Mouse (Mus musculus) CD4-positive helper T cell, adult 2 months (primary cell): ENCODE data around the gene Hipk1.
"Not testable (repeated sequence)": the region's sequence is repeated elsewhere in the genome, so short reads cannot be mapped to it uniquely, and the experiment has no call there.

Experiments used
- DNase-seq: peaks from one replicate; pipeline ENCODE4 v3.0.0-alpha.2; 2012; ENCODE audit warnings: low read depth, missing footprints, low spot score

The Hipk1 gene

DNA sequence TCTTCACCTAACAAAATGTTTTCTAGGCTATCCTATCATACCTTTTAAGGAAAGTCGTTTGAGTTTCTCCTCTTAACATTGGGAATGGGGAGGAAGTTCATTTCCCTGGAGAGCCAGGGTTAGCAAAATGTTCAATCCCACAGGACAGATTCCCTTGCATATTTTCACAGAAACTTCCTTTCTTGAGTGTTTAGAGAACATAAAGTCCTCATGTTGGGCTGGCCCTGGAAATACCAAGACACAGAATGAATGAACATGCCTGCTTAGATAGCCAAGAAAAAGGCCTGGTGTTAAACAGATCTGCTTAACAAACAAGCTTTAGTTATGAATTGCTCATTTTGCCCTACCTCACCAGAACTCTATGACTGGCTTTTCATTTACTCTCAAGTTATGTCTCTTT lies 1.2 kb upstream of the Hipk1 start:
- no peak for DNase-seq

- not testable (repeated sequence) for DNase-seq
Measured at GRCm38 (mm10) chr3:103792111-103792406, 696 bp upstream of the Hipk1 start.

DNA sequence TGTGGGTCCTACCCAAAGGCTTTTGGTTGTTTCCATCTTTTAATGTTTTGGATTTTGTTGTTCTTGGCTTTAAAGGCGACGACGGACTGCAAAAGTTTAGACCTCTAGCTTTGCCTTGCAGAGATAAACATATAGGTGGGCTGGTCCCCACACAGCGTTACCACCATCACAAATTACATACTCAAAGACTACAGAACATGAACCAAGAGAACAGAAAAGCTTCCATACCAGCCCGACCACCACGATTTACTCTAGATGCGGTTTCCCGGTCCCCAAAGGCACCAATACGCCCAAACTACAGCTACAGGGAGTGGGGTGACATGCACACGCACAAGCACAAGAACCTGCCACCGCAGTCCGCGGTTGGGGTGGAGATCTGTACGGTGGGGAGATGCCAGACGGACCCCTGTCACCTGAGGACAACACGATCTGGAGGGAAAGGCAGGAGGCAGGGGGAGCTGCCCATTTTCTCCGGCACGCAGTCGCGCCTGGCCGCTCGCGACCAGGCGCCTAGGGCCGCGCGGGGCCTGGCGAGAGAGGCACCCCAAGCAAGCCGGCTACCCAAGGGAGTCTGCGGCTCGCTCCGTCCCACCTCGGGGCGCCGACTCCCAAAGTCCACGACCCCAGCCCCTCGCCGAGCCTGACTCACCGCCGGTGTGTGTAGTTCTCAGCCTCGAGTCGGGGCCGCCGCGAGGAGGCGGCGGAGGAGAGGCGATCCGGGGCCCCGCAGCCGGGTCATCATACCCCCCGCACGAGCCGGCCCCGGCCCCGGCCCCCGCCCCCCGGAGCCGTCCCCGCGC lies 817 bp downstream of the Hipk1 start:
- peak; percentile 67 for DNase-seq

DNA sequence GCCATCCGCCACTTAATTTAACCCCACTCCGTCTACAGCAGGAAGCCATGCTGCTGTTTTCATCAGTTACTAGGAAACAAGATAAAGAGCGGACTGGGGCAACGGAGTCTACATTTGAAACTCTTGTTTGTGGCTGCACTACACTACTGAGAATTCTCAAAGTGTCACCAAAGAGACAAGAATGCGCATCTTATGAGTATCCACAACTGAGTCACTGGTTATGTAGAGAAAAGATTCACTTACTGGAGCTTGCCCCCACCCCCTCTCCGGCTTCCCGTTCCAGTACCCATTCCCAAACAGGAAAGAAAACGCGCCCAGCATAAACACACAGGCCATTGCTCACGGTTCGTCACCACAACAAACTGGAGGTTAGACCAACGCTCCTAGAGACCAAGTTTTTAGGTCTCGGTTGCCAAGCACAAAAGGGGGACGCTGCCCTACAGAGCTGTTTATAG lies 1.4 kb downstream of the Hipk1 start:
- DNase-seq: peak; percentile 81

DNA sequence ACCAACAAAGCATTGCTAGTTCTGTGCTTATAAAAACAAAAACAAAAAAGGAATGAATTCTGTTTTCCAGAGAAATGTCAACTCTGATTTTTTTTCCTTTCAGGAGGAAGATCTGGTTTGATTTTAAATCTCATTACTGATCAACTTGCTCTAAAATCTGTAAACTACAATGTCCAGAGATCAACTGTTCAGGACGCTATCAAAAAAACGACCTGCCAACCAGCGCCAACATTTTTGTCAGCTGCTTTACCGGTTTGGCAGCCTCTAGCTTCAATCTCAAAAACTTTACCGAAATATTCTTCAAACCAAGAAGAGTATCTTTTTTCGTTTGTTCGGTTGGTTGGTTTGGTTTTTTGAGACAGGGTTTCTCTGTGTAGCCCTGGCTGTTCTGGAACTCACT lies 2.3 kb downstream of the Hipk1 start:
- no peak for DNase-seq

DNA sequence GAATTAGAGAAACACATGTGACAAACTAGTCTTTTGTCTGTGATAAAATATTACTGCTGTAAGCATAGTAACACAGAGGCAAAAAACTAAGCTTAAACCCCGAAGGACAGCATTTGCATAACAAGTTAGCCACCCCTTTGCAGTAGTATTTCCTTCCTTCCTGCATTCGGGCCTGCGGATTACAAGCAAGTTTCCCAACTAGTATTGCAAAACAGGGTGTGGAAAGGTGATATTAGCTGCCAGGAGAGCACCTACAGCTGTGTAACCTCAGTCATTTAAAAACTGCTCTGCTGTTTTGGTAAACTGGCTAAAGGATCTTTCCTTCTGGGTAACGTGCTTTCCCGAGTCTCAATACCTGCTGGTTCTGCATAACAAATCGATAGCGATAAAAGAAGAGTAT lies 4.1 kb downstream of the Hipk1 start:
- no peak for DNase-seq

DNA sequence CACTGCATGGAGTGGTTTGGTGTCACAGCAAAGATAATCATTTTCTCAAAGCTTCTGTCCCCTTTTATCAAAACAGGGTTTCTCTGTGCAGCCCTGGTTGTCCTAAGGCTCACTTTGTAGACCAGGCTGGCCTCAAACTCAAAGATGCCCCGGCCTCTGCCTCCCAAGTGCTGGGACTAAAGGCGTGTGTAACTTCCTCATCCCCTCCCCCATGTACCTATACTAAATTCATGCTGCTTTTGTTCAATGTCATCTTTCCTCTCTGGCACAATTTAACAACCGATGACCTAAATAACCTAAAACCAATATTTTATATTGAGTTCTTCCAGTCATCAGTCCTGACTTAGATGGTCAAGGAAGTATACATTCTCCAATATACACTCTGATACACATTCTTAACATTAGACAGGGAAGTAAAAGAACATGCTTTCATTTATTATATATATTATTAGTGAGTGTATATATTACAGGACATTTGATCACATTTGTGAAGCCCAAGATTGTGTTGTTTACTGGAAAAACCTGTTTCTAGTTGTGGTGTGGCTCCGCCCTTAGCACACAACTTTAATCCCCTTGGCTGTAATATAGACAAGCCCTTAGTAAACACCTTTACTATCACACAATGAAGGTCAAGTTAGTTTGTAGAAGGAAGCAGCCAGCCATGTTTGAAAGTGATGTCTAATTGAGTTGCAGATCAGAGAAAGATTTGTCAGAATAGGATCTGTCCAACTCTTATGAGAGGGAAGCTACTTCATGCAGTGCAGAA lies 8.3 kb downstream of the Hipk1 start:
- DNase-seq: no peak

DNA sequence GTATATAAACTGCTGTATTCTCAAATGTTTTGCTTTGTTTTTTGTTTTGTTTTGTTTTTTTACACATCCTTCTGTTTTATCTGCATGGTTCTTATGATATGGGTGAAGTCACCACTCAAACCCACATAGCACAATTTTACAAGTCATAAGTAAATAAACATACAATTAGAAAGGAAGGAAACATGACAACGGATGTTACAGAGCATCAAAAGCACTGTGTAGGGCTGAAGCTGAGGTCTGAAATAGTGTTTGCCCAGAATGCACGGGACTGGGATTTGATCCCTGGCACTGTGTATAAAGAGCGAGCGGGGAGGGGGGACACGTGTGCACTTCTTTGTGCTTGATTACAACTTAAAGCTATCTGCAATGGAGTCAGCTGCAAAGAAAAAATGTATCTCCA lies 10.6 kb downstream of the Hipk1 start:
- DNase-seq: peak; percentile 32

DNA sequence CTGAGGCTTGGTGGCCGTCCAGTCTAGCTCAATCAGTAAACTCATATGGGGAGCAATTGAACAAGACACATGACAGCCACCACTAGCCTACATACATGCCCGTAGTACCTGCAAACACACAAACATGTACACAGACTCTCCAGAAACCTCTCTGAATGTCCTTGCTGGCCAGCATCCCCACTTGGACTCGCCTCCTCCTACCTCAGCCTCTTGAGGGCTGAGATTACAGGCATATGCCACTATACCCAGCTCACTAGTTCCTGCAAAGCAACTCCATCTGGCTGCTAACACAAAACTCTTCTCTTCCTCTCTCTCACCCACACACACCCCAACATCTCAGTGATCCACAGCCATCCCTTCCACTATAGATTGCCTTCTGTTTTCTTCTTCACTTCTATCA lies 11.1 kb downstream of the Hipk1 start:
- peak; percentile 19 for DNase-seq

DNA sequence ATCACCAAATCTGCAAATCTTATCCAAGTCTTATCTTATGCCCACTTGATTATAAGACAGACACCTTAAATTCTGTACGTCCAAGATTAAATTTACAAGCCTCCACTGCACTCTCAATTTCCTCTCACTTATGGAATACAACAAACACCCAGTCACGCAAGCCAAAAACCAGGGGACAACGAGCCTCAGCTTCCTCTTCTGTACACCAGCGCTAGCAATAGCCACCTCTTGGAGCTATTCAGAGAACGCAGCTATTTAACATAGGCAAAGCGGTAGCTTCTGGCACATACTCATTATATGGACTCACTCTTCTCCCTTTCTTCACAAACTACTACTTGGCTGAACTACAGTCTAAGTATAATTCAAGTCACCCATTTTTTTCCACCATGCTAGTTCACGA lies 12.2 kb downstream of the Hipk1 start:
- no peak for DNase-seq

DNA sequence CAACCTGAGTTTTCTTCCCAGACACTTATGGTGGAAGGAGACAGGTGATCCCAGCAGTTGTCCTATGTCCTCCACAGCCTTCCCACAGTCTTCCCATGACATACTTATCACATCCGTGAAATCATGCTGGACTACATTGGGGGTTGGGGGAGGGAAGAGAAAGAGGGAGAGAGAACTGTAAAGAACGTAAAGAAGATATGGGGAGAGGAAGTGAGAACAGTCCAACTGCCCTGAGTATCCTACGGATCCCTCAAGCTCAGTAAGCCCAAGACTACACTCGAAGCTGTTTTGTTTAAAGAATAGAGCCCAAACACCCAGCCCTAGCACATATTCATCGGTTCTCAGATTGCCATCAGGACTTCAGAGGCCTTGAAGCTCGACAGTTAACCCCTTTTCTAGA lies 12.7 kb downstream of the Hipk1 start:
- DNase-seq: no peak

DNA sequence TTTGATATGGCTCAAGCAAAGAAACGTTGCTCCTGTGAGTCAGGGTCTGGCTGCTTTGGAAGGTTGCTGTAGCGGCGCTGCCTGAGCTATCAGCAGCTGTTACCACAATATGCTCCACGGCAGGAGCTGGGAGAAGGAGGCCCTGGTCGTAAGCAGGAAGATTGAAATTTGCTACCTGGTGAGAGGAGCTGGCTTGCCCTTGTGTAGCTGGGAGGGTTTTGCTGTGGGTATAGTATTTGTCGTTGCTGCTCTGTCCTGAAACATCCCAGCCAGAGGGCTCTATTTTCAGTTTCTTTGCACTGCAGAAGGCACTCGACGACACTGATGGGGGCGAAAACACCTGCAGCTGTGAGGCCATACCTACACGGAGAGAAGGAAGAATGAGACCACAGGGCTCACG lies 13.4 kb downstream of the Hipk1 start:
- DNase-seq: no peak

GRCm38 (mm10) chr3:103774009-103774408 lies 17.4 kb downstream of the Hipk1 start:
- DNase-seq: peak; percentile 42

GRCm38 (mm10) chr3:103773508-103773907 lies 17.9 kb downstream of the Hipk1 start:
- peak; percentile 19 for DNase-seq

GRCm38 (mm10) chr3:103772846-103773245 lies 18.5 kb downstream of the Hipk1 start:
- peak; percentile 49 for DNase-seq

- no peak for DNase-seq
Measured at GRCm38 (mm10) chr3:103771531-103772130, 19.7 kb downstream of the Hipk1 start.

GRCm38 (mm10) chr3:103766789-103767188 lies 24.6 kb downstream of the Hipk1 start:
- DNase-seq: no peak

GRCm38 (mm10) chr3:103759261-103759970 lies 31.9 kb downstream of the Hipk1 start:
- DNase-seq: no peak

- no peak for DNase-seq
Measured at GRCm38 (mm10) chr3:103758456-103758855, 32.9 kb downstream of the Hipk1 start.

DNA sequence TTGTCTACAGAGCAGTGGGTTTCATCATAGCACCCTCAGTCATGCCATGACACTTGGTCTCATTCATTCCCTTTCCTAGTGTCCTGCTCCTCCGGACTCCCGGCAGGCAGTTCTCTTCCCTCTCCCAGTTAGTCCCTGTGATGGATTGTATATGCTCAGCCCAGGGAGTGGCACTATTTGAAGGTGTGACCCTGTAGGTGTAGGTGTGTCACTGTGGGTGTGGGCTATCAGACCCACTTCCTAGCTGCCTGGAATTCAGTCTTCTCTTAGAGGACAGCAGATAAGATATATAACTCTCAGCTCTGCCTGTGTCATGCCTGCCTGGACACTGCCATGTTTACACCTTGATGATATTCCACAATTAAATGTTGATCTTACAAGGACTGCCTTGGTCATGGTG lies 34.4 kb downstream of the Hipk1 start:
- no peak for DNase-seq

- DNase-seq: no peak
Measured at GRCm38 (mm10) chr3:103755351-103755750, 36.0 kb downstream of the Hipk1 start.

DNA sequence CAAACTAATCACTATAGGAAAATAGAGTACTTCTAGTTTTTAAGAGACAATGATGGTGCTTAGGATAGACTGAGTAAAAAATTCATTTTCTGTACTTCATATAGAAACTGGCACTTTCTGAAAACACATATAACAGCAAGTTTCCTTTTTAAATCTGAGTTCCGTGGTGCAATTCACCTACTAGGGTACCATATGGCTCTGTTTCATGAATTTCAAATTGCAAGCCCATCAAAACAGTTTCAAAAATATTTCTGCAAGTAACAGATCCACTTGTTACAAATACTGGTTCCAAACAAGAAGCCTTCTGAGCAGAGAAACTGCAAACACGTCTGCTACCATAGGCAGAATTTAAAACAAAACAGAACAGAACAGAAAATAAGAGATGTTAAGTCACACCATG lies 39.8 kb downstream of the Hipk1 start:
- DNase-seq: no peak
